Mouse (Mus musculus): ENCODE results near the gene Wdr49. TPM values are rescaled to one million over a fixed set of nuclear protein-coding genes. Genes with fewer than 3 reads are reported as not detected.

The Wdr49 gene
- not detected for total RNA-seq (2021)
- polyA plus RNA-seq (2012; rRNA removed): not detected in 2 replicates
- long read RNA-seq: 0 reads

DNA sequence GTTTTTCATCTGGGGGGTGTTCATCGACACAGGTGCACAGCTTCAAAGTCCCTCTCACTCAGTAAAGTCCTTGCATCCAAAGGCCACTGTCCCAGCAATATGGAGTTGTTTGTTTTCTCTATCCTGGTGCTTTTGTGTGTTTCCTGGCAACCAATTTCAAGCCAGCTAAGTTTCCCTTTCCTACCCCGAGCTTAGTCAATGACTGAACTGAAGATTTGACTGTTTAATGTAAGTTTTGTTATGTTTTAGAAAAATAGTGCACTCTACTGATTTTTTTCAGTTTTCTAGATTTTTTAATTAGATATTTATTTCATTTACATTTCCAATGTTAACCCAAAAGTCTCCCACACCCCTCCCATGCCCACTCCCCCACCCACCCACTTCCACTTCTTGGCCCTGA, at the start of gene Wdr49:
Gene Wdr49 (minus strand): TSS at position 101 of the 400 bp plus-strand sequence.
- no peak for DNase-seq

DNA sequence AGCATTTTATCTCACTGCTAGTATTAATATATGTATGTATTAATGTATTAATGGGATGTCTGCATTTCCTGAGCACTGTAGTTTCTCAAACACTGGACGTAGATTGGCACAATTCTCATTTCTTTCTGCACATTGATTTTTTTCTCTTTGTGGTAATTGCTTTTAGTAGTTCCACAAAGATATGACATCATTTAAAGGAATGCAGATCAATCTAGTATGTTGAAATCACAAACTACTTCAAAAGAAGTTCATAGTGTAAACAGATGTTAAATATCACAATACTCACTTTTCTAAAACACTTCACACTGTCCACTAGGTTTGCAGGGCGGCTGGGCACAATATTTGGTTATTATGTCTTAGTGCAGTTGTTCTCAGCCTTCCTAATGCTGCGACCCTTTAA, 49.1 kb upstream of the Wdr49 start:
- no peak for DNase-seq

DNA sequence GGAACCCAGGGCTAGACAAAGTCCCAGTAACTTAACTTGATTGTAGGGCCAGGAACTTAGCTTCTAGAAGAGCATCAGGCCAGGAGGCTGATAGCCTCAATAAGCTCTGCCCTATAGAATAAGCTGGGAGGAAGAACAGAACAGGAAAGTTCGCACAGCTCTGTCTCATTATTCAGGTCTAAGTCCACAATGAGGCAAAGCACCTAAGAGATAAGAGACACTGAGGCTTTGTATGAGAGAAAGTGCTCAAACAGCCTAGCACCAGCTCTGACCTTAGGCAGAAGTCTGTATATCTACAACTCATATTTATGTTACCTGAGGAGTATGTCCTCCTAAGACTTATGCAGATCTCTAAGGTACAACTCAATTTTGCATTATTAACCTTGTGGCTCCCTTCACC, 40.6 kb upstream of the Wdr49 start:
- DNase-seq: no peak

DNA sequence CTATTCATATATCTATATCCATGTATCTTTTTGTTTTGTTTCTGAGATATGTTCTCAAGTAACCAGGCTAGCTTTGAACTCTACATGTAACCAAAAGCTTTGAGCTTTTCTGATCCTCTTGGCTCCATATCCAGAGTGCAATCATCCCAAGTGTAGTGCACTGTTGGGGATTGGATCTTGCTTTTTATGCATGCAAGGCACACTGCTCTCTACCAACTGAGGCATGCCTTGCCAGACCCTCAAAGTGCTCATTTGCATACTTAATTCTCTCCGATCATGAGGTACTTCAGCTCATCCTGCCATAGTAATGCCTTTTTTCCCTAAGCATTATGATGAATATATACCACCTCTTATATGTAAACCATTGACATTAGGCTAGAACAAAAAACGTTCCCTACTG, 39.4 kb upstream of the Wdr49 start:
- no peak for DNase-seq

DNA sequence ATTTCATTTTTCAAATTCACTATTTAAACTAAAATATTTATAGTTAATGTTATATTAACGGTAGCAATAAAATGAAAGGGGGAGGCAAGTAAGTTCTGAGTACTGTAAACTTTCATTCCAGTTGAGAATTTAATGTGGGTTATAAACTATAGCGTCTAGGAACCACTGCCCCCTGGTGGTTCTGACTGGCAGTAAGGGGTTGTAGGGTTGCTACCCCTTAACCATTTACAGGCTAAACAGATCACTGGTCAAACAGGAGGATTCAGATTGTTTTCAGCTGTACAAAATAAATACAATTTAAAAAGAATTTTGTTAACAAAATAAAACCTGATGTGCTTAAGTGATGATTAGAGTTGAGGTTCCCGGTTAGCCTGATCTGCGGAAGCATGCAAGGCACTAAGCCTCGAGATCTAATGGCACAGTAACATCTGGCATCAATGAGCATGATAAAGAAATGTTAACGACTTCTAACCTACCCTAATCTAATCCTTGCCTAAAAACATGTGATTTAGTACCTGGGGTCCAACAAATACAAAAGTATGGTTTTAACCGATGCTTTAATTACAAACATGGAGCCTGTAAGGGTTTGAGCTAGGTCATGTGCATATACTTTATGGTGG, 35.8 kb upstream of the Wdr49 start:
- DNase-seq: peak; percentile 43

DNA sequence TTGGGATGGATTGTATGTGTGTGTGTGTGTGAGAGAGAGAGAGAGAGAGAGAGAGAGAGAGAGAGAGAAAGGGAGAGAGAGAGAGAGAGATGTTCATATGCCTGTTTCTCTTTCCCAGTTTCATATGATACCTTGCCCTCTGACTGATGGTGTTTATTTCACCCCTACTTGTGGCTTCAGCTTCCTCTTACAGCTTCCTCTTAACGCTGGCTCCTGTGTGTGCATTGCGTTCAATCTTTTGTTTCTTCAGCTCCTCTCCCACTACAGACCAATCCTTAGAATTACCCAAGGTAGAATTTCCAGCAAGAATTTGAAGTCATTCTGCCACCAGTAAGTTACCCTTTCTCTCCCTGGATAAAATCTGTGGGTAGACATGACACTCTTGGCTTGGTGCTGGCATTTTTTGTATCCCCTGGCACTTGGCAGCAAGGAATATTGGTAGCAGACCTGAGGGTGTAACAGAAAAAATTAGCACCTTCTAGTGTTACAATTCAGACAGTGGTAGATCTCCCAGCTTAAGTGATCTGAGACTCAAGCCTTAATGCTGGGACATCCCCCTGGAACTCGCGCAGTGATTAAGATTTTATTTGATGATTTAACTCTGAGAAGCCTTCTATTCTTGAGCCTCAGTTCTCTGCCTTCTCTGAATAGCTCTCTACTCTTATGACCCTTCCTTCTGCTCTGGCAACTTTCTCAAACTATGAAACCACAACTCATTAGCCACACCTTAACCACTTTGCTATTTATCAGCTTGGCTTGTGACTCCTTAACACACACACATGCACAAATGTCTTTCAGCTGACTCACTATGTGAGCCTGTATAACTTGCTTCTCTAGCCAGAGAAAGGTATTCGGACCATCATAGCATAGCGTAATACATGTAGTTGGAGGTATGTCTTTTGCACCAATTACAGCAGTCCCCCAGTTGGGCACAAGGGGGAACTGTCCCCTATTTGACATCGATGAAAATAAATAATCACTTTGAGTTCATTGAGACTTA, 17.3 kb upstream of the Wdr49 start:
- no peak for DNase-seq

DNA sequence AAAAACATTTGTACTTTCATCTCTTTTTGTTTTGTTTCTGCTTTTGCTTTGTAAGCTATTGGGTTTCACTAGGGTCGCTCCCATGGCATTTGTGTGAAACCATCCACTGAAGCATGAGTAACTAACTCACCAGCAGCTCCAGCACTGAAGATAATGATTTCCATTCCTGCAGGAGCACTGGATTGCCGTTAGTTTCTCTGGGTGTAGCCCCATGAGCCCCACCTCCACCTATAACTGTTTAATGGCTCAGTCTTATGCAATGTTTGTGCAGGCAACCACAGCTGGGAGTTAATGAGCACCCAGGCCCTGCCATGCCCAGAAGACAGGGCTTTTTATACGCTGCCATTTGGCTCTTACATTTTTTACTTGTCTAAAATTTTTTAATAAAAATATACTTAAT, 11.0 kb upstream of the Wdr49 start:
- no peak for DNase-seq

DNA sequence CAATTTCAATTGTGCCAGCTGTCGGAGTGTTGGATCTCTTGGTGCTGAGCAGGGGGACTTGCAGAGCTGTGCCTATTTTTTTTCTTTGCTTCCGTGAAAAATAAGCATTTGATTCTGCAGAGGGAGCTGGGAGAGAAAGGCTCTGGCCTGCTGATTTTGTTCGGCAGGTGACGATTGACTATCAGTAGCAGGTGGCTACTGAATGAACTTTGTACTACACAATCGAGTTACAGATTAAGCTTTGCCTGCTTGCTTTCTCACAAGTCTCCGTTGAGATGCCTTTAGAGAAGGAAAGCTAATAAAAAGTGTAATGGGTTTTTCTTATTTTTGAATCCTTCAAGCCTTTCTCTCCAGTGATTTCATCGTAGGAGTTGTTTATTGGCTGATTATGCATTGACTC, 6.8 kb downstream of the Wdr49 start:
- no peak for DNase-seq

DNA sequence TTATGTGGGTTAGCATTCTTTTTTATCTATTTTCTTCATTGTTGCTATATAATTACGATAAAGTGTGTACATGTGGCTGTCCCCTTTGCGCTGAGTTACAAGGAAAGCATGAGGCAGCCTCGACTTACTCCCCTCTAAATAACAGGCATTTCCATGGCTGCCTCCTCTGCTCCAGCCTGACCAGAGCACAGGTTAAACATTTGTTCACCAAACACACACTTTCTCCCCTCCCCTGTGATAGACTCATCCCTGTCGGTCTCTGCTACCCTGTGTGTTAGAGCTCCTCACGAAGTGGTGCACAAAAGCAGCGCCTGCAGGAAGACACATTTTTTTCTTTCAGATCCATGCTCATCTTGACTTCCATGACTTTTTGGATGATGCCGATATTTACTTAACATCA, 7.3 kb downstream of the Wdr49 start:
- no peak for DNase-seq

DNA sequence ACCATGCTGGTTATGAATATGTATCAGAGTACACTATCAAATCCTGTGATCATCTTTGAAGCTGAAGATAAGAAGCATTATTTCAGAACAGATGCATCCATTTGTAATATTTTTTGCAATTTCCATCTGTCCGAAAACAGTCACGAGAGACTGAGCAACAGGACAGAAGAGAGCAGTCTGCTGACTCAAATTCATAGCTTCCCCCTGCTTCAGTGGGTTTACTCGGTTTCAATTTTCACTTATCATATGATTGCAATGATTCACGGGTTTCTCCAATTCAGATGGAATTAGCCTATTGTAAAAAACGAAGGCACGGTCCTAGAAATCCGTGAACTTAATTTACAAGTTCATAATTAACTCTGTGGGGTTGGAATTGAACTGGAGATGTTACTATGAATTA, 13.8 kb downstream of the Wdr49 start:
- DNase-seq: no peak

DNA sequence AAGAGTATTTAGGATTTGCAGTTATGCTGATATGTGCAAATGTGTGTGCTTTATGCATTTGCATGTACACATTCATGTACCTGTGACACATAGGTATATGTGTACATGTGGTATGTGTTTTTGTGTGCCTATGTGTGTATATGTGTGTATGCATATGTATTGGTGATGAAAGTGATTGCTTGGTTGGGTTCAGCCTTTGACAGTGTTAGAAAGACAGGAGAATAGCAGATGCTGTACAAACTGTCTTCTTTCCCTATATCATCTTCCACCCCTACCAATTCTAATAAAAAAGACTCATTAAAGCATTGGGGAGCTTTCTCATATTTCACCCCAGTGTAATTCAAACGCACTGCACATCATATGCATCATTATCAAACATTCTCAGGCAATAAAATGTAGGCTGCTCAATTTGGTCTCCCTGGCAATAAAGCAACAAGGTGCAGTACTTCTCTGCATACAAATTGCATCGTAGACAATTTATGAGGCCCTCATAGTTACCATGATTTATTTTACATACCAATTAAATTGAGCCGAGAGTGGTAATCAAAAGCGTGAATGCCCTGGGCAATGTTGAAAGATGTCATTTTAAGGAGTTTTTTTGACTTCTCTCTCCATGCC, 51.3 kb downstream of the Wdr49 start:
- DNase-seq: no peak

DNA sequence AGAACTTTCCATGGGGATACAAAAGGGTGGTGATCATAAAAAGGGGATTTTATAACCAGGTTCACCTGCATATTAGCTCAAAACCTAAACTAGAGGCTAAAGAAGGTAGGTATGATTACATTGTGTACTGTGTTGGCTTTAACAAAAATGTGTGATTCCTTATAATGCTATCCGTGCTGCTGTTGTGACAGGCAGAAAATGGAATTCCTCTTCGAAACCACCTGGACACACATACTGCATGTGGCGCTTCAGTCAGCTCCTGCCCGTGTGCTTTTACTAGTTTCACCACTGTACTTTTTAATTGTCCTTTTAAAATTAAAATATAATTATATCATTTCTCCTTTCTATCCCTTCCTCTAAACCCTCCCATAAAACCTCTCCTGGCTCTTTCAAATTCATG, 86.0 kb downstream of the Wdr49 start:
- DNase-seq: no peak

DNA sequence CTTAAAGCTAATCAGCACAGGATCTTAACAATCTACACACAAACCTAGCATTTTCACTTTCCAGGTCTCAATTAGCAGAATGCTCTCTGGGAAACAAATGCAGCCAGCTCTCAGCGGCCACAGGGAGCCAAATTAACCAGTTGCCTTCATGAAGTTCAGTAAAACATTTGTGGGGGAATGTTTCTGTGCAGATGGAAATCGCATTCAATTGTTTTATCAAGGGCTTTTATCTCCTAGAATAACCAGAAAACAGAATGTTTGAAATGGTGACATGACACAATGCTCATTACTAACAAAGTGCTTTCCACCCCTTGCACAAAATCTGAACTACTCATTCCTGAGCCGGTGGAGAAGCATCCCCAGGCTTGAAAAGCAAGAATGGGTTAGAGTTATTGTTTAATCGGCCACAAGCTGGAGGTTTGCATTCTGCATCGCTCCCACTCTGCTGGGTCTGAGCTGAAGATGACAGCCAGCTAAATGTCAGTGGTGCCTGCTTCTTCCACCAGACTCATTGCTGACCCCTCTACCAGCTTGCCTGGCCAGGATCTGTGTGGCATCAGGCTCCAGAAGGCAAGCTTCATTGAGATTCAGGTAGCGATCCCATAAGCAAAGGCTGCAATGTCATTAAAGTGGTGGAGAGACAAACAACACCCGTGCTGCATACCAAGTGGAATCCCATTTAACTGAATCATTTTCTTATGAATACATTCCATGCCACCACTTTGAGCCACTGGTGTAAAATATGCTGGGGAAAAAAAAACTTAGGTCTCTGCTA, 86.6 kb downstream of the Wdr49 start:
- DNase-seq: no peak

DNA sequence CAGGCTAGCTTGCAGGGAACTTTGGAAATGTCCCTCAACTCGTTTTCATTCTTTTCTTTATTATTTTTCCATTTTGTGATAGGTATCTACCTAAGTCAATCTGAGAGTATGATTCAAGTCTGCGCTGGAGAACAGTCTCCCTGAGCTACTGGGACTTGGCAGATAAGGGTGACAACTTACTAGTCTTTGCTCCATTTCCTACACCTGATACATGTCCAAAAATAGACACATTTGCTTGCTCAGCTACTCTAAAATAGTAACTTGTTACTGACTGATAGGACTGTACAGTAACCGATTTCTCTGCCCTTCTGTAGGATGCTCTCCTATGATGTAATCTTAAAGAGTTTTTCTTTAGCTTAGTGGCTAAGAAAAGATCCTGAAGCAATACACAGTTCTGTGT, 87.5 kb downstream of the Wdr49 start:
- DNase-seq: no peak

DNA sequence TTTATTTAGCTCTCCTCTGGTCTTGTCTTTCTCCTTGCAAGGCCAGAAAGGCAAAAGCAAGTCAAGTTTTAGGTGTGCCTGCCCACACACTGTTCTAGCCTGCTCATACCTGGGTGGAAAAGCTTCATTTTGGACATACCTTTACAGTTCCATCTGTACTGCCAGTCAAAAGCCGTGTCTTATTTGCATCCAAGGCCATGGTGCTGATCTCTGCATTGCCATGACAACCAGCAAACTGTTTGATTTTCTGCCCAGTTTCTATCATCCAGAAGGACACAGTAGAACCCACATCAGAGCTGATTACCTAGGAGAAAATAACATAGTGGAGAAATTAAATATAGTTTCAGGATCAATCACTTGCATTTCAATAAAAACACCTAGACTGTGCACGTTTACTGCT, 100.2 kb downstream of the Wdr49 start:
- DNase-seq: peak; percentile 4

DNA sequence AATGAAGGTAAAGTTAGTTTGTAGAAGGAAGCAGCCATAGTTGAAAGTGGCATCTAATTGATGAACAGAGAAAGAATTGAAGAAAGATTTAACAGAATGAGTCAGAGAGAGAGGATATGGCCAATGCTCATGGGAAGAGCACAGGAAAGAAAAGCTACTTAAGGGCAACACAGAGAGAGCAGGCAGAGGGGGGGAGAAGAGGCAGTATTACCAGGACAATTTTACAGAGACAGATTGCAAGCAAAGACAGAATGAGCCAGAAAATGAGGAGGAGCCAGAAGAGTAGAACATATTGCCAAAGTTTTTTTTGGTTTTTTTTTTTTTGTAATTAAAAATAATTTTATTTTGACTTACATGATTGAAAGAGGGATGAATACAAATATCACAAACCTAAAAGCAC, 128.0 kb downstream of the Wdr49 start:
- no peak for DNase-seq

DNA sequence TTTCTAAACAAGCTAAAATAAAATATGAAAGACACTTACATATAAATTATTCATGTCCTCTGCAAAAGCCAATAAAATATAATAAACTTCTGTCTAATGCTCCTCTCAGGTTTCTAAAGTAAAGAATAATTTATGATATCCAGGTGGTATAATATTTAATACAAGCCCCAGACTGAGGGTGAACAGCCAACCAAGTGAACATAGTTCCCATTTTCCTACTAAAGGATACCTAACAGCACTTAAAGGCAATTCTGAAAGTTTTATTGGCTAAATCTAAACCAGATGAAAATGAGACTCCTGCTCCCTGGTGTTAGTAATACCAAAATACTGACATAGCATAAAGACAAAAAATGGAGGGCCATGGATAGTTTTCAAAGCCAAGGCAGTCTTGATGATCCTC, 144.8 kb downstream of the Wdr49 start:
- no peak for DNase-seq

DNA sequence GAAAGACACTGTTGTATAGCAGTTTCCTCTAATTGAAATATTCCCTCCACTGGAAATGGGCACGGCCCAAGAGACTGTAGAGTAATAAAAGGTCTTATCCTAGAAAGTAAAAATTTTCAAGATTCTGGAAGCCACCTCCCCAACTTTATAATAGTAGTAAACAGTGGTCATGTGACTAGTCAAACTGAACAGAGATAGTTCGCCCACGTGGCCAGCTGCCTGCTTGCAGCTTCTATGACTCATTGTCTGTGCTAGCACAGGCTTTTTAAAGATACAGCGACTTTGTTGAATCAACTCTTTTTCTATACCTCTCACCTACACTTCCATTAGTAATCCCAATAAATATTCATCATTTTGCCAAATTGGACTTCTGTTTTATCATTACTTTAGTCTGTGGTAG, 161.0 kb downstream of the Wdr49 start:
- no peak for DNase-seq

DNA sequence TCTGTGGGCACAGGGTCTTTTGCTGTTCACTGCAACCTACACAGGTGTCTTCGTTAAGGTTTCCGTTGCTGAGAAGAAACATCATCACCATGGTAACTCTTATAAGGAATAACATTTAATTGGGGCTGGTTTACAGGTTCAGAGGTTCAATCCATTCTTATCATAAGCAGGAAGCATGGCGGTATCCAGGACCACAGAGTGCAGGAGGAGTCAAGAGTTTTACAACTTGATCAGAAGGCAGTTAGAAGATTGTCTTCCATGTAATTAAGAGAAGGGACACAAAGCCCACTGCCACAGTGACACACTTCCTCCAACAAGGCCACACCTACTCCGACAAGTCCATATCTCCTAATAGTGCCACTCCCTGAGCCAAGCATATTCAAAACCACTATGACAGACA, 173.1 kb downstream of the Wdr49 start:
- no peak for DNase-seq

DNA sequence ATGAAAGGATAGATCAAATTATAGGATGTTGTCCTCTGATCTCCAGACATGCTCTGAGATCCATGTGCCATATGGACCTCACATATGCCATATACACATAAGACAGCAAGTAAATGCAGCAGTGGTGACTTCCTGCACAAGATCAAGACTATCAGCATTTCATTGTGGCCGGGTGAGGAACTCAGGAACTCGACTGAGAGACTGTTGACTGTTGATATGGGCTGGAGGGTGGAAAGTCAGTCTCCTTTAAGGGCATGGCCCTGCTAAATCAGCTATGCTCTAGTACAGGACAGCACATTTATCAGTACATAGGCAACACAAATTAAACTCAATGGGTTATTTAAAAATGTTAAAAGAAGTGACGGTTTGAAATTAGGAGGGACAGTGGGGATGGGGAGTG, 173.7 kb downstream of the Wdr49 start:
- no peak for DNase-seq

DNA sequence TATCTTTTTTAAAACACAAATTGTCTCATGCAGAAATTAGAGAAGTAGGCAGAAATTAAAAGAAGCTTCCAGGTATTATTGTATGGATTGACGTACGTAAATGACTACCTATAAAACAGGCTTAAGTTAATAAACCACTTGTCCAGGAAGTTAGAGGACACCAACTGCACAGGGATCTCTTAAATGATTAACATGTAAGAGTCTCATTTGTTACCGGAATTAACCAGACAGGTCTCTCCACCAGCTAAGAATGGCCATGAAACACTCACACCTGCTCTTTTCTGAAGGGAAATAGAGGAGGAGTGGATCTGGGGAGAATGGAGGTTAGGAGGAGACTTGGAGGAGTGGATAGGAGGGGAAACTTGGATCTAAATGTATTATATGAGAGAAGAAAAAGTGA, 176.4 kb downstream of the Wdr49 start:
- DNase-seq: no peak

DNA sequence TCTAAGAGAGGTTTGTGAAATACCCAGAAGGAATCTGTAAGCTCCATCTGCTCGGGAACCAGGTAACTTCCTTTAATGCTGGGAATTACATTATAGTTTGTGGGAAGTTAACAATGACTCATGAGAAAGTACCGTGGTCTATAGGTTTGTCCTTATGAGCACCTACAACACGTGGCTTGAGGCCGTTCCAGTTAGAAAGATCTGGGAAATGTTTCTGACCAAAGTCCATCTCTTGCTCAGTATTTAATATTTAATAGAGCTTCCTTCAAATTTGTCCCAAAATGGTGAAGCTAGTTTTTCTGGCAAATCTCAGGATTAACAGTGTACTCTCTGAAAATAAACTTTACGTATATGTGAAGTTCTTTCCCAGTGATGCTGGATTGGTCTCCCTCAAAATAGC, 177.3 kb downstream of the Wdr49 start:
- no peak for DNase-seq

Measured in adrenal gland, adult 2 months (tissue).